Mouse (Mus musculus) embryonic facial prominence, embryonic 10.5 days (tissue): ENCODE data around the gene Glul. TPM values are rescaled to one million over a fixed set of nuclear protein-coding genes. Genes with fewer than 3 reads are reported as not detected.

Experiments used
- DNase-seq: peaks from one replicate; pipeline ENCODE4 v3.0.0-alpha.2; 2017; ENCODE audit warnings: low spot score
- H3K27ac ChIP-seq: fragments of 300-500 bp; sonication (generic); replicated peaks from 2 replicates; pipeline ENCODE4 v1.5.1; 2016; ENCODE audit warnings: mild to moderate bottlenecking
- H3K27me3 ChIP-seq: fragments of 300-500 bp; sonication (generic); replicated peaks from 2 replicates; pipeline ENCODE4 v1.6.1; 2016; ENCODE audit warnings: low read depth, mild to moderate bottlenecking; ENCODE audit not compliant: poor library complexity, severe bottlenecking
- H3K36me3 ChIP-seq: fragments of 300-500 bp; sonication (generic); replicated peaks from 2 replicates; pipeline ENCODE4 v1.6.1; 2016; ENCODE audit warnings: mild to moderate bottlenecking, moderate library complexity
- H3K4me1 ChIP-seq: fragments of 300-500 bp; sonication (generic); 2 replicates; pipeline ENCODE4 v1.6.1; 2016
- H3K4me3 ChIP-seq: fragments of 300-500 bp; sonication (generic); 2 replicates; pipeline ENCODE4 v1.5.1; 2016; ENCODE audit warnings: mild to moderate bottlenecking, moderate library complexity
- H3K9me3 ChIP-seq: fragments of 300-500 bp; sonication (generic); 2 replicates; pipeline ENCODE4 v1.6.1; 2016; ENCODE audit warnings: mild to moderate bottlenecking
- WGBS: fragments of 180-500 bp; shearing (Covaris S2); methylation state at CpG from one replicate; pipeline ENCODE4 v1.1.7; 2016; 5-methylcytosine and 5-hydroxymethylcytosine counted together
- microRNA-seq: library from miRNA; unstranded; fragments of <30 nt; microRNA quantifications from one replicate; pipeline ENCODE4, GENCODE M21; 2017
- polyA plus RNA-seq: library from polyadenylated mRNA; unstranded; fragments of >200 nt; fragmentation: Nextera tagmentation; extraction: Ambion mirVana; gene quantifications from 2 replicates; pipeline ENCODE4 v1.2.1, GENCODE M21; 2016

Gene Glul
- polyA plus RNA-seq, 1 experiment from 2014 or later: 120 TPM

GRCm38 (mm10) chr1:153947837-153948236 is 48.1 kb downstream of the Glul start:
- 94% methylated on average over 6 of the region's 6 CpGs for WGBS
- H3K4me3 ChIP-seq: no peak overlapping the region
- H3K36me3 ChIP-seq: no peaks in the 10 kb centered on the region
- no peak overlapping the region for H3K27ac ChIP-seq
- H3K27me3 ChIP-seq: no peaks in the 10 kb centered on the region
- no peak for DNase-seq
- no peaks in the 10 kb centered on the region for H3K9me3 ChIP-seq
- no peaks in the 10 kb centered on the region for H3K4me1 ChIP-seq

GRCm38 (mm10) chr1:153953232-153953631 is 53.5 kb downstream of the Glul start:
- no peaks in the 10 kb centered on the region for H3K9me3 ChIP-seq
- H3K27ac ChIP-seq: no peak overlapping the region
- H3K4me1 ChIP-seq: peaks cover 5% of the 10 kb centered on the region
- no peaks in the 10 kb centered on the region for H3K27me3 ChIP-seq
- no peak for DNase-seq
- 83% methylated on average over 9 of the region's 9 CpGs for WGBS
- H3K4me3 ChIP-seq: no peak overlapping the region
- H3K36me3 ChIP-seq: no peaks in the 10 kb centered on the region

GRCm38 (mm10) chr1:153953797-153954196 is 54.1 kb downstream of the Glul start:
- 89% methylated on average over 6 of the region's 6 CpGs for WGBS
- DNase-seq: no peak
- no peak overlapping the region for H3K27ac ChIP-seq
- no peaks in the 10 kb centered on the region for H3K27me3 ChIP-seq
- H3K9me3 ChIP-seq: no peaks in the 10 kb centered on the region
- H3K4me1 ChIP-seq: peaks cover 5% of the 10 kb centered on the region
- H3K36me3 ChIP-seq: no peaks in the 10 kb centered on the region
- no peak overlapping the region for H3K4me3 ChIP-seq

GRCm38 (mm10) chr1:153957850-153958249 is 58.1 kb downstream of the Glul start:
- 17% methylated on average over 1 of the region's 1 CpGs for WGBS
- H3K27me3 ChIP-seq: no peaks in the 10 kb centered on the region
- no peaks in the 10 kb centered on the region for H3K9me3 ChIP-seq
- no peak overlapping the region for H3K27ac ChIP-seq
- H3K4me1 ChIP-seq: peaks cover 5% of the 10 kb centered on the region
- no peaks in the 10 kb centered on the region for H3K36me3 ChIP-seq
- DNase-seq: no peak
- H3K4me3 ChIP-seq: no peak overlapping the region

Small RNAs within 50 kb of the gene (microRNA-seq; reads per million reads assigned to microRNA genes)
- gene Mir8114: 20.4 reads per million, percentile 30 among the genes with 10 or more reads in this experiment

Other genes starting within 250 kb of the Glul start
- 2.3 and 2.6 TPM in 2 replicates for gene Rgs8, start 246.9 kb upstream of the Glul start, polyA plus RNA-seq
- gene Rgs16, start 159.6 kb upstream of the Glul start, polyA plus RNA-seq: 7.9 and 9.5 TPM in 2 replicates
- gene Rnasel, start 150.5 kb upstream of the Glul start, polyA plus RNA-seq: 8.0 and 9.5 TPM in 2 replicates
- 0.07 TPM in 1 of 2 replicates, not detected in the other for gene Rgsl1, start 55.8 kb upstream of the Glul start, polyA plus RNA-seq
- 0.74 and 0.96 TPM in 2 replicates for gene Teddm1b, start 25.6 kb upstream of the Glul start, polyA plus RNA-seq
- gene Teddm1a, start 8.2 kb upstream of the Glul start, polyA plus RNA-seq: not detected in 2 replicates
- gene Teddm2, start 284 bp downstream of the Glul start, polyA plus RNA-seq: 0.45 and 0.50 TPM in 2 replicates